Mouse (Mus musculus): ENCODE results near the gene Atp2b4. TPM values are rescaled to one million over a fixed set of nuclear protein-coding genes. Genes with fewer than 3 reads are reported as not detected.

The Atp2b4 gene
- total and polyA plus RNA-seq, 3 experiments = 4.5 to 39.7 (median 24.9) TPM

- DNase-seq = peak; percentile 29
These were observed 2.6 kb downstream of the Atp2b4 start for GRCm38 (mm10) chr1:133797979-133798820.

GRCm38 (mm10) chr1:133797327-133797978 is 3.4 kb downstream of the Atp2b4 start:
- DNase-seq = no peak

- no peak for DNase-seq
These were observed 7.2 kb downstream of the Atp2b4 start for GRCm38 (mm10) chr1:133793646-133794045.

GRCm38 (mm10) chr1:133790011-133790410 is 10.8 kb downstream of the Atp2b4 start:
- no peak for DNase-seq

DNA sequence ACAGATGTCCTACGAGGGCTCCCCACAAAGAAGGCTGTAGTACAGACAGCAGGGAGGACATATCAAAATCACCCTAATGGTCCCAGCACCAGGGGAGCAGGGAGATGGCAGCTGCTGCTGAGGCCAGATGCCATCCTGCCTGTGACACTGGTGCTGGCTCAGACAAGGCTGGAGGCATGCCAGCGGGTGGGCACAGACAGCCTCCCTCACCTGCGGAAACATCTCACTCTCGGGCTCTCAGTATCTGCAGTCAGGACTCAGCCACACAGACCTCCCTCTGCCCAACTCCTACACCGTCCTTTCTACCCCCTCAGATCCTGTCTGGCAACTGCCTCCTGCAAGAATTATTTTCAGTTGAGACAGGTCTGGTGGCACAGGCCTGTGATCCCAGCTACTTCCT is 12.0 kb downstream of the Atp2b4 start:
- DNase-seq = no peak

- DNase-seq = no peak
These were observed 13.2 kb downstream of the Atp2b4 start for GRCm38 (mm10) chr1:133787500-133788210.

GRCm38 (mm10) chr1:133784621-133785020 is 16.2 kb downstream of the Atp2b4 start:
- peak; percentile 57 for DNase-seq

- DNase-seq = no peak
These were observed 19.3 kb downstream of the Atp2b4 start for GRCm38 (mm10) chr1:133781531-133781930.

- DNase-seq = no peak
These were observed 21.8 kb downstream of the Atp2b4 start for GRCm38 (mm10) chr1:133779043-133779442.

- DNase-seq = peak; percentile 26
These were observed 23.1 kb downstream of the Atp2b4 start for GRCm38 (mm10) chr1:133777651-133778231.

DNA sequence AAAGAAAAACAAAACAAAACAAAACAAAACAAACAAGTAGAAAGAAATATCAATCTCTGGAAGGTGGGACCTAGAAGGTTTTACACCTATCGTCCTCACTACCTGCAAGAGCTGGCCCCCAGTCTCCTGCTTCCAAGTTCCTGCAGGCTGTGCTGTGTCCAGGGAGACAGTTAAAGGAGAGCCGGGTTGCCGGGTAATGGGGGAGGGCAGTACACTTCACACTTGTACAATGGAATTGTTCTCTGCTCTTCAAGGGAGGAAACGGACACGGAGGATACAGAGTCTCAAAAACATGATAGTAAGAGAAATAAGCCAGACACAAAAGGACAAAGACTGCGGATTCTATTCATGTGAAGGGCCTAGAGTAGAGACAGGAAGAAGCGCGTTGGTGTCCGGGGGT is 28.3 kb downstream of the Atp2b4 start:
- DNase-seq = no peak

GRCm38 (mm10) chr1:133771831-133772399 is 28.9 kb downstream of the Atp2b4 start:
- no peak for DNase-seq

DNA sequence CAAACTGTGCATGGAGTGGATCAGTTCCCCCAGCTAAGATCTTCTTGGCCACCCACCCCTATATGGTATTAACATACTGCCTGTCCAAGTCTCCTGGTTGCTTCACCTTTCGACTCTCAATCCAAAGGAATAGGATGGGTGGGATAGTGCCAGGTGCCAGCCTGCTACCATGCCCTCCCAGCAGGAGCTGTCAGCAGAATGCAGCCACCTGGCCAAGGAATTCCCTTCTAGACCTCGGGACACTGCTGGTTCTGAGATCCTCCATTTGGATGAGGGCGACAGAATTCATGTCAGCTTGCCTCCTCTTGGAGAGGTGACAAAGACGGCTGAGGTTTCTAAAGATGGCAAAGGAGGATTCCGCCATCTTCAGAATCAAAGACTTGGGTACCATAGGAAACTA is 32.8 kb downstream of the Atp2b4 start:
- no peak for DNase-seq

- DNase-seq = no peak
These were observed 33.8 kb downstream of the Atp2b4 start for GRCm38 (mm10) chr1:133766901-133767529.

GRCm38 (mm10) chr1:133765376-133765775 is 35.5 kb downstream of the Atp2b4 start:
- DNase-seq = peak; percentile 38

- DNase-seq = no peak
These were observed 37.9 kb downstream of the Atp2b4 start for GRCm38 (mm10) chr1:133762946-133763422.

DNA sequence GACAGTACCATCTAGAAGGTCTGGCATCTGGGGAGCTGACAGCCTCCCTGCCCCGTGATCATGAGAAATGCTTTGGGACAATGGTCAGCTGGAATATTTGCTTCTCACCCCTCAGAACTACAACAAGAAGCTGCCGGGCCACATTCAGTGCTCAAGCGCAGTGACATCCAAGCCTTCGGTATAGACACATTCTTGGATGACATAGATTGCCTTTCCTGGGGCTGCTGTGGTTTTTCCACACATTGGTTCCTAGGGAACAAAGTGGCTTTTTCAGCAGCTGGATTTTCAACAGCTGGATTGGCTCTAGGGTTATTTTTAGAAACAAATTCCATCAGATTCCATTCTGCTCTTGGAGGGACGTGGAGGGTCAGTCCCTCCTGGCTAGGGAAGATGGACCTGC is 39.6 kb downstream of the Atp2b4 start:
- DNase-seq = no peak

DNA sequence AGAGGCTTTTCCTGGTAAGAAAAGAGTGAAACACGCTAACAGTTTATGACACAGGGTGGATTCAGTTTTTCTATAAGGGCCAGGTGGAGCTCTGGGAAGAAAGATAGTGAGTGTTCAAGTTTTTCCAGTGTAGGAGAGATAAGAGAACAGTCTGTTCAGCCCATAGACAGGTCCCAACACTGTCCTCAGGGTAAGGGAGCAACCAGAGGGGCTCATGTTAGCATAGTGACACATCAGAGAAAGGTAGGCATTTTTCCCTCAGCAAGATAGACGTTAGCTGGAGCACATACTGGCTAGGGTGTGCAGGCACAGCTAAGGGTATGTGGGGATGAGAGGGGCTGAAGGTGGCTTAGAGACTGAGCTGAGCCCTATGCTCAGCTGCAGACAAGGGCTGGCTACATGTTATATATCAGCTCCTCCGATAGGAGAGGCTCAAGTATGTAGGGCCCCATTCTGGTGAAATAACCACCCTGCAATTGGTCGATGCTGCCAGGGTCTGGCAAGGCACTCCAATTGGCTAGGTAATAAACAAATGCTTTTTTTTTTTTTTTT is 46.4 kb downstream of the Atp2b4 start:
- no peak for DNase-seq

GRCm38 (mm10) chr1:133753325-133753724 is 47.5 kb downstream of the Atp2b4 start:
- no peak for DNase-seq

DNA sequence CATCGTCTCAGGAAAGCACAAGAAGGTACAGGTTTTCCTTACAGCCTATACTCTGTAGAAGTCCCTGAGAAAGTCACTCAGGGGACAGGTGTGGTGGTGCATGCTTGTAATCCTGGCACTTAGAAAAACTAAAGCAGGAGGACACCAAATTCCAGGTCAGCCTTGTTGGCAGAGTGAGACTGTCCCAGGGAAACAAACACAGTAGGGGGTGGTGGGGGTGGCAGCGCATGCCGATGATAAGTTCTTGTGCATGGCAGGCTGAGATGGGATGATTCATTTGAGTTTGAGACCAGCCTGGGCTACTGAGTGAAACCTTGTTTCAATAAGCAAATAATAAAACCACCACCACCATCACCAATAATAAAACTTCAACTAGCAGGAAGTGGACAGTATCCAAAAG is 49.2 kb downstream of the Atp2b4 start:
- DNase-seq = no peak

- DNase-seq = peak; percentile 41
These were observed 50.9 kb downstream of the Atp2b4 start for GRCm38 (mm10) chr1:133749954-133750353.
